Mouse (Mus musculus) right cerebral cortex, postnatal 25 days (tissue): ENCODE results near the gene Hoxc4.

ENCODE experiments used
- DNase-seq: peaks from one replicate; pipeline ENCODE4 v3.0.0; 2022

The Hoxc4 gene

GRCm38 (mm10) chr15:102991782-102992181 is 27.0 kb upstream of the Hoxc4 start:
- no peak for DNase-seq

DNA sequence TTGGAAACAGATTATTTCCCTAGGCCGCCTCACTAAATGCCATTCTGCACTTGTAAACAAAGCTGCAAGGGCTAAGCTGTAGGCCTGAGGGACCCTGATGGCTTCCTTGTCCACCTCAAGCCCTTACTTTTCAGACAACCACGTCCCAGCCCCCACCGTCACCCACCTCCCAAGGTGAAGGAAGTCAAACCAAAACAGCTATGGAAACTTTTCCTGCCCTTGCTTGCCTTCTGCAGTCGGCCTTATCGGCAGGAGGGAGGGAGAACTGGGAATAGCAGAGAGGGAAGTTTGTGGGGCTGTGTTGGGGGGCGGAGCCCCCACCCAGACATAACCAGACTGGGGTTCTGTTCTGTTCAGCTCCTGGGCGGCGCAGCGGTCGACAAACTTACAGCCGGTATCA is 26.5 kb upstream of the Hoxc4 start:
- no peak for DNase-seq

GRCm38 (mm10) chr15:102992863-102993262 is 25.9 kb upstream of the Hoxc4 start:
- no peak for DNase-seq

DNA sequence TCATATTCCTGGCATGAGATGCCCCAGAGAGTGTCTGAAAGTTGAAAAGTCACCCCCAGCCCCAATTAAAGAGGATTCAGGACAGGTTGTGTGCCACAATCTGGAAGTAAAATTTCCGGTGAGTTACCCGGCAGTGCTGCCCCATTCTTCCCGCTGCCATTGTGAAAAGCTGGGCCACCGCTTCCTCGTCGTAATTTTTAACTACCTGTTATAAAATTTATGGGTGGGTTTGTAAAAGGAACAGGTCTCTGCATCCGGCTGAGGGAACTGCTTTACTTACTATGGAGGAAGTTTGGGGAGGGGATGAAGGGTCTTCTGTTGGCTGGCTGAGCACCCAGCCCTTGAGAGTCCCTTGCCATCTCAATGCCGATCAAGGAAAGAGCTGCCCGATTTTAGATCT is 22.2 kb upstream of the Hoxc4 start:
- no peak for DNase-seq

DNA sequence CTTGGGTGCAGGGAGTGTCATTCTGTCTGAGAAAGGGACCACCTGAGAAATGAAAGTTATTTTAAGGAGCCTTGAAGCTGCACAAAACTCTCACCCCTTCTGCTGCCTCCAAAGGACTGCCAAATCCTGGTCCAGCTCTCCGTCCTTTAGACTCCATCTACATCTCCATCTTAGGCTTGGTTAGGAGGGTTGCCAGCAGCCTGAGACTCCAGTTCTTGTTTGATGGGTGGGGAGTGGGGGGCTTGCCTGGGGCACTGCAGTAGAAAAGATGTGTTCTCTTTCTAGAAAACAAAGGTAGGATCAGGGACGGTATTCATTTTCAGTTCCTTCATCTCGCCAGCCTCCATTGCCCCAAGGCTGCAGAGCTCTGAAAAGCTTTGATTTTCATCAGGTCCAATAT is 21.3 kb upstream of the Hoxc4 start:
- no peak for DNase-seq

DNA sequence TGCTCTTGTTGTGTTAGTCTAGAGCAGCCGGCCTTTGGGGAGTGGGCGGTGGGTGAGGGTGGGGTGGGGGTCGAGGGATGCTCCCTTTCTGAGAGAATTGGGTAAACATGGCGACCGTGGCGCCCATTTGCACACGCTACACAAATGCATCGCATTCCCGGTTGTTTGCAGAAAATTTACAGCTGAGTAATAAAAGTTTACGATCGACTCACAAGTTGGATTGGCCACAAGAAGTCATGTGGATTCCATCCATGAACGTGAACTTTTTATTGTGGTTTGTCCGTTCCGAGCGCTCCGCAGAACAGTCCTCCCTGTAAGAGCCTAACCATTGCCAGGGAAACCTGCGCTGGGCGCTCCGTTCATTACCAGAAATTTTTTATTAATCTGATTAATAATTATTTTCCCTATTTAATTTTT is 20.8 kb upstream of the Hoxc4 start, which contains the start of gene Hoxc6:
TSS of gene Hoxc6 (plus strand) at position 319 of the 417 bp plus-strand sequence.
- DNase-seq: no peak

DNA sequence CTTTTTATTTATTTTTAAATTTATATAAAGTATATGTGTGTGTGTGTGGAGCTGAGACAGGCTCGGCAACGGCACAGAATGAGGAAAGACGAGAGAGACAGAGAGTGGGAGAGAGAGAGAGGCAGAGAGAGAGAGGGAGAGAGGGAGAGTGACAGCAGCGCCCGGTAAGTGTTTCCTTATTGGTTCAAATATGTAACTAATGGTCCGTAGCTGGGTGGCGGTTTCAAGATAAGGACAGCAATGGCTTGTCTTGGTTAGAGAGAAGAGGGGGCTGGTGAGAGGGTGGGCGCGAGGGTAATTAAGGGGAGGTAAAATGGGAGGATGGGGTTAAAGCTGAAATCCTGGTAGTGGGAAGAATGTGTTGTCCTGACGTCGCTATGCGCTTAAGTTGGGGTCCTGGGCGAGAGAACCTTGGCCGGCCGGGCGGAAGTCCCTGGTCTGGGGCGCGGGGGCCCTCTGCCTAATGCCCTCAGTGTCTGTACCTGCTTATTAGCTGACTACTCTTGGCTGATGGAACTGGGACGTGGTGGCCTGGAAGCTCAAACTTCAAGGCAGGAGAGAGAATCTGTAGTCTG is 20.0 kb upstream of the Hoxc4 start:
- DNase-seq: no peak

DNA sequence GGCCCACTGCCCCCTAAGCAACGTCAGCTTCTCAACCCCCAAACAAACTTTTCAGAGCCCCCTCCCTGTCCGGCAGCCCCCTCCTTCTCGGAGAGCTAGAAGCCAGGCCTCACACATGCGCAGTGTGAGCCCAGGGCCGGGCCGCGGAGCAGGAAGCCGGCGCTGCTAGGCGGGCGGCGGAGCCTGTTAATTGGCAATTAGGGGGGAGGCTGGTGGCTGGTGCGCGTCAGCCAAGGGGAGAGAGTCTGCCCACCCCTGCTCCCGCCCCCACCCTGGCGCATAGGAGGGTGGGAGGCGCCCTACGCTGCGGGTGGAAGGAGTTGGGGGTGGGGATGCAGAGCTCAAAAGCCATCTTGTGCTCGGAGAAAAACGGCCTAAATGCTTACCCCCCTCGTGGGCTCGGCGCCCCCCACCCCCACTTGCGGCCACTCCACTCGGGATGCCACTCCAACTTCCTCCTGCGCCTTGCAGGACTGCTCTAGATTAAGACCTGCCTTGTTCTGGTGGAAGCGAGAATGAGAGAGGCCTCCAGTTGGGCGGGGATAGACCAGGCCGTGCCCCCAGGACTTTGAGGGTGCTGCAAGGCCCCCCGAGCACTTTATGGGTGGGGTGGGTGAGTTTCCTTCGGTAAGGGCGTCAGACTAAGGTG is 19.4 kb upstream of the Hoxc4 start:
- no peak for DNase-seq

DNA sequence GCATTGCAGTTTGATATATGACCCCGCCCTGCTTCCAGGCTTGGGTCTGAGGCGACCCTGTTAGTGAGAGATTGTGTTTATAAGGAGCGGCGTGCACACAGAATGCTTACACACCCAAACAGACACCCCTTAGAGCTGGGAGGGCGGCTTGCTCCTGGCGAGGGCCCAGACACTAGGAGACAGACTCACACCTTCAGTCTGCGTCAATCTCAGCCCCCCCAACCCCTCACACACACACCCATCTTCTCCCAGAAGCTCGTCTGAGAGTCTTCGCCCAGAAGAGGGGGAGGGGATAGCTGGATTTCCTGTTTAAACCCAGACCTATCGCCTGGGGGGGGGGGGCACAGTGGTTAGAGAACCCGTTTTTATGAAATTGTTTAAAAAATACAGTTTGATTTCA is 18.8 kb upstream of the Hoxc4 start:
- DNase-seq: no peak

DNA sequence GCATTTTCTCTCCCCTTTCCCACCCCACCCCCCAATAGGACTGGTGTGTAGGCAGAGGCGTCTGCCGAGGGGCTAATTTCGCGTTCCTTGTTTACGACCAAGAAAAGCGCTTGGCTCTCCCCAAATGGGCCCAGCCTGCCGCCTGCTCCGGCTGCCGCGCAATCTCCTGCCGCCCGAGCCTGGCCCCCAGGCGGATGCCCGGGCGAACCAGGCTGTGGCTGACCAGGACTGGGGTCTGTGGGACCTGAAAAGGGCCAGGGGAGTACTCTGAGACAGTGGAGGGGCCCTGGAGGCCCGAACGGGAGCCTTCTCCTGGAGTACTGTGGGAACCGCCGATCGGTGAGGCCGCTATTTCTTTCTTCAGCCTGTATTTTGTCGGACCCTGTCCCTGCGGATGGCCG is 18.2 kb upstream of the Hoxc4 start:
- DNase-seq: no peak

GRCm38 (mm10) chr15:103001370-103001769 is 17.4 kb upstream of the Hoxc4 start:
- no peak for DNase-seq

DNA sequence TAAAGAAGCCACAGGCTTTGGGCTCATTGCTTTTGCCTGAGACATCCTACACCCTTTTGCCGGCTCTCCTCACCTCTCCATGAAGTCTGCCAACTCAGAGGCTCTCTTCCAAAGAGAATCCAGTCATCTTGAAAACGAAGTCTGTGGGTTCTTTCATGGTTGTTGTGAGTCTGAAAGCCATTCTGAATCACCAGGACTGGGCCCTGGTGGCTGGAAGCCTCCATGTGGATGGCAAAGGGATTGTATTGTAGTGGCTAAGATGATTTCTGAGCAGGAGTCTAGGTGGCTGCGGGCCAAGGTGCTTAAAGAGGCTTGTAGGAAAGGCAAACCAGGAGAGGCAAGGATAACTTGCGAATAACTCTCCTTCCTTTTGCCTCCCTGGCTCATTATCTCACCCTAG is 16.6 kb upstream of the Hoxc4 start:
- DNase-seq: no peak

DNA sequence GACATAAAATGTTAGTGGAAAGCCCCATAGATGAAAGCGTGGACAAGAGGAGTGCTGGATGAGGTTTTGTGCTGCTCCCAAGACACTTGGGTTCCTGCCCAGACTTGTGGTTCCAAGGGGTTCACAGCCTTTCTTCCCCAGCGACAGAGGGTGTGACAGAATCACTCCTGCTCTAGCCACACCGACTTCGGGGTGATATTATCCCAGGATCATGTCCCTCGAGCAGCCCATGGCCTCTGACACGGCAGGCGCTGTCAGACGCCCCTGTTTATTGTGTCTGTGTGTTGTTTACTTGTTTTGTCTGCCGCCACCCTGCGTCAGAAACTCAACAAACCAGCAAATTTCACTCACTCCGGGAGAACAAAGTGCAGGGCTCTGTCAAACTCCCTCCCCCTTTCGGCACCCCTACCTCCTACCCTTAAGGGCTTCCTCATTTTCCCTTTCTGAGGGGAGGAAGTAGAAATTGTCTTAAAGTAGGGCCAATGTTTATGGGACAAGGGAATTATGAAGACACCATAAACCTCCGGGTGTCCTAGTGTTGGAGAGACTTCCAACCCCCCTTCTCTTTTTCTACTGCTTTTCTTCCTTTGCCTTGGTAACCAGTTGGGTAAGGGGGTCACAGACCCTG is 15.8 kb upstream of the Hoxc4 start:
- DNase-seq: no peak

DNA sequence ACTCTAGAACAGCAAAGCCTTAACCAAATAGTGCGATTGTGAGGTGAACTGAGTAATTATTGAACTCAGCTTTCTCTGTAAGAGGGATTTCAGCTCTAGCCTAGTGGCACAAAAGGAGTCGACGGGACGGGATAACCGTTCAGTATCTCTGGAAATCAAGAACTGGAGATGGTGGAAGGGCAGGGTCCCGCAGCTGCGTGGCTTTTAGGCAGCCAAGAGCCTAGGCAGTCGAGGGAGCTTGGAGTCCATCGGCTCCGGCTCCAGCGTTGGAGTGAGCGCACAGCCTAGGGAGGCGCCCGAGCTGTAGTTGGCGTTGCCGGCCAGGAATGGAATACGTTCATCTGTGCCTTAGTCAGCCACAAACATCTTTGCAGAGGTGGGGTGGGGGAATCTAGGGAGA is 13.4 kb upstream of the Hoxc4 start:
- no peak for DNase-seq

GRCm38 (mm10) chr15:103005797-103006196 is 12.9 kb upstream of the Hoxc4 start:
- no peak for DNase-seq

GRCm38 (mm10) chr15:103006326-103006725 is 12.4 kb upstream of the Hoxc4 start:
- DNase-seq: no peak

DNA sequence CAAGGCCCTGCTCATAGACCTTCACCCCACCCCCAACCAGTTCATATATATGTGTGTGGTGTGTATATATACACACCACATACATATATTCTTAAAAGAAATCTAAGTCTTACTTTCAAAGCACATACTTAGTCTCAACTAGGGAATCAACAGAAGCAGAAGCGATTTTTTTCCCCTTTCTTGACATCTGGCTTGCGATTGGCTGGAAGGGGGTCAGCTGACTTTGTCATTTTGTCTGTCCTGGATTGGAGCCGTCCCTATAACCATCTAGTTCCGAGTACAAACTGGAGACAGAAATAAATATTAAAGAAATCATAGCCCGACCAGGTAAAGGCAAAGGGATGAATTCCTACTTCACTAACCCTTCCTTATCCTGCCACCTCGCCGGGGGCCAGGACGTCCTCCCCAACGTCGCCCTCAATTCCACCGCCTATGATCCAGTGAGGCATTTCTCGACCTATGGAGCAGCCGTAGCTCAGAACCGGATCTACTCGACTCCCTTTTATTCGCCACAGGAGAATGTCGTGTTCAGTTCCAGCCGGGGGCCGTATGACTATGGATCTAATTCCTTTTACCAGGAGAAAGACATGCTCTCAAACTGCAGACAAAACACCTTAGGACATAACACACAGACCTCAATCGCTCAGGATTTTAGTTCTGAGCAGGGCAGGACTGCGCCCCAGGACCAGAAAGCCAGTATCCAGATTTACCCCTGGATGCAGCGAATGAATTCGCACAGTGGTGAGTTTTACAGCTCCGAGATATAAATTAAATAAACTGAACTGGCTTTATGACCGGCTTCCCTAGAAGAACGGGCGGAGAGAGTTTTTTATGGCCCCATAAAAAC is 9.2 kb upstream of the Hoxc4 start:
- no peak for DNase-seq

GRCm38 (mm10) chr15:103010112-103010846 is 8.5 kb upstream of the Hoxc4 start:
- DNase-seq: no peak

DNA sequence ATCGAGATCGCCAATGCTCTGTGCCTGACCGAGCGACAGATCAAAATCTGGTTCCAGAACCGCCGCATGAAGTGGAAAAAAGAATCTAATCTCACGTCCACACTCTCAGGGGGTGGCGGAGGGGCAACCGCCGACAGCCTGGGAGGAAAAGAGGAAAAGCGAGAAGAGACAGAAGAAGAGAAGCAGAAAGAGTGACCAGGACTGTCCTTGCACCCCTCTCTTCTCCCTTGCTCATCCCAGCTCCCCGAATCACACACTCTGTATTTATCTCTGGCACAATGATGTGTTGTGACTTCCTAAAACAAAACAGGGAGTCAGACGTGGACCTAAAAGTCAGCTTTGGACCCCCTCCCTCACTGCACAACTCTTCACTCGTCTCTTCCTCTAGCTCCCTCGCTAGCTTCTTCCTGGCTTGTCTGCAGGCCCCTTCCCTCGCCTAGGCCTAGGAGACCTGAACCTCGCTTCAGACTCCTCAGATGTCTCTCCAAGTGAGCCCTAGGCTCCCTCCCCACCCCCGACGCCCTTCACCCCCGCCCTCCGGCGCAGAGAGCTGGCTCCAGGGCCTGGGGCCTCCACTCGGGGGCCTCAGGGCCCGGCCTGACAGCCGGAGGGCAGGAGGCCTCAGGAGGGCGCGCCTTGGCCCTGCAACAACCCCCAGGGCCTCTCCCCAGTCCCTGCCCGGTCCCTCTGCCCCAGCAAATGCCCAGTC is 7.7 kb upstream of the Hoxc4 start:
- DNase-seq: no peak

DNA sequence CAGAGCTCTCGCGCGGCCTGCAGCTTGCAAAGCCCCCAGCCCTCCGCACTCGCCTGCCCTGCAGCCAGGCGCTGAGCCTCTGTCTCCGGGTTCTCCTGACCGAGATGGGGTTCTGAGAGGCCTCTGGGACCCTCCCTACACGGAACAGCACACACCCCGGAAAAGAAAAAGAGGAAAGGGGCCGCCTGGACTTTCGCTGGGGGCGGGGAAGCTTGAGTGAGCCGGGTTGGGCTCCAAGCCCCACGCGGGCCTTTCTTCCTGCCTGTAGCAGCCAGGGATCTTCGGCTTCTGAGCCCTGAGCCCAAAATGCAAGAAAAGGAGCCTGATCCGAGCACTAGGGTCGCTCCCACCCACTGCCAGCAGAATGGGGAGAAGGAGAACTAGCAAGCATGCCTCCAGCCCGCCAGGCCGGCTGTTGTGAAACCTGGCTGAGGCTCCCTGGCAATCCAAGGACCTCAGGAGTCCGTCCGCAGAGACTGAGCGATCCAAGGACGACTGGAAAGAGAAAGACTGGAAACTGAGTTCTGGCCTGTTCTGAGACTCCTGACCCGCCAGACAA is 6.7 kb upstream of the Hoxc4 start:
- no peak for DNase-seq

DNA sequence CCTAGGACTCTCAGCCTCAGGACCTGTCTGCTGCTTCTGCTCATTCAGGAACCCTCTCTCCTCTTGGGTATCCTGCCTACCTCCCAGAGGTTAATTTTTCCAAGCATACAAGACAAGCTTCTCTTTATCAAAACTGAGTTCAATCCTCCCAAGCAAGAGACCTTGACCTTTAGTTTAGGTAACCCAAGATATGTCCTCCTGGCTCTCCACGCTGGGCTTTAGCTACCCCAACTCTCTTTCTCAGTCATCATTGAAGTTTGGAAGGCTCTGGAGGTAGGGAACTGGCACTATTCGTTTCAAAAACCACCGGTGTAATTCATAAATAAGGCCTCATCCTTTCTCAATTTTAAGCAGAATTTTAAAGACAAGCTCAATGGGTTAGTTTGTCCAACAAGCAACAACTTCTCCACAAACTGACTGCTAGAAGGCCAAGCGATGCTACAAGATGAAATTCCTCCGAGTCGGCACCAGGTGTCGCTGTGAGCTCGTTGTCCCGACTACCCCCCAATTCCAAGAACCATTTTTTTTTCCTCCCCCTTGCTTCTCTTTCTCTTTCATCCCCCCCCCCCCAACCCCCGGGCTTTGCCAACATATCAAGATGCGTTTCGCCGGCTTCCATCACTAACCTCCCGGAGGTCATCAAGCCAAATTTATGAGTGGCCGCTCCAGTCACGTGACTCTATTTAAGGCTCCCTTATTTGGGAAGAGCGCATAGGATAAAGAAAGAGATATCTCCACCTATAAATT is 5.3 kb upstream of the Hoxc4 start:
- DNase-seq: no peak
